In the genomic region with DNA sequence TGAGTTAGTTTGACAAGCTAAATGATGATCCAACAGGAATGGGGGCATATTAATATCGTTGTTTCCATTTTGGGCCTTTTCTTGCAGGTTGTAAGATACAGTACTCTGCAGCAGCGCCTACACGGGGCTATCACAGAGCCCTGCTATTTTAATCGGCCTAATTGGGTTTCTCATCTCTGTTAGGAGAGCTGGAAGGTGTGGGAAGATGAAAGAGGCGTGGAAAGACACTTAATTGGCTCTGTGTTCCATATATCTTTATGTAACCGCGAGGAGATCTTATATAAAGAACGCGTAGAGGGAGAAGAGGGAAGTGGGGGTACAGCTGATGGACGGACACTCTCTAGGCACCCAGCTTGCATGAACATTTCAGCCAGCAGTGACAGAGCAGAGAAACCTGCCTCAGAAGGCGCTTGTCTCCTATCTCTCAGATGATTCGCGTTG, we compare ENCODE assay signal across 7 mouse cellular contexts.
DNase-seq lines count a peak whose midpoint lies in the region; ATAC-seq and TF ChIP-seq lines count a peak whose summit lies in the region.

No protein-coding gene starts in this region.

- no peaks in the 10 kb centered on the region for H3K9me3 ChIP-seq in megakaryocyte, embryonic 14.5 days
- no peaks in the 10 kb centered on the region for H3K9me3 ChIP-seq in intestine, postnatal 0 days (ENCODE audit: control insufficient read depth)

- no peak for ATAC-seq in megakaryocyte, adult 5-6 weeks (ENCODE audit: poor library complexity, severe bottlenecking)
- ATAC-seq in intestine, postnatal 0 days: no peak

- WGBS in intestine, postnatal 0 days: 65% methylated on average over 13 of the region's 13 CpGs

- H3K4me3 ChIP-seq in megakaryocyte, embryonic 14.5 days (replicated peaks): peak overlapping the region; percentile 7
- no peak overlapping the region for H3K4me3 ChIP-seq in intestine, postnatal 0 days (ENCODE audit: low read depth, low read length)

- no peak overlapping the region for H3K4me2 ChIP-seq in intestine, postnatal 0 days (replicated peaks; ENCODE audit: low read depth)

- H3K36me3 ChIP-seq in megakaryocyte, embryonic 14.5 days (replicated peaks; ENCODE audit: low read length): no peaks in the 10 kb centered on the region
- no peaks in the 10 kb centered on the region for H3K36me3 ChIP-seq in intestine, postnatal 0 days (ENCODE audit: control insufficient read depth, insufficient read depth)

- intact Hi-C loops in left cerebral cortex, postnatal 36 days (cut with DNase I): loop anchor here (5.0 to 10.0 kb wide), 5 partner anchors 49 to 701 kb away; no protein-coding TSS in a partner anchor

- H3K9ac ChIP-seq in intestine, postnatal 0 days (ENCODE audit: low read depth, low read length): no peak overlapping the region

- DNase-seq in frontal cortex, adult 2 months (ENCODE audit: extremely low spot score in 1 of 2, low spot score in 1 of 2): peak; percentile 69 to 76
- peak; percentile 56 to 60 for DNase-seq in left cerebral cortex, postnatal 36 days (ENCODE audit: low spot score in 2 of 2)
- no peak for DNase-seq in gastrocnemius, adult 18-20 months (ENCODE audit: low spot score)
- no peak for DNase-seq in kidney, postnatal 36 days

- no peak overlapping the region for H3K27ac ChIP-seq in intestine, postnatal 0 days (ENCODE audit: low read depth, low read length)

- H3K4me1 ChIP-seq in megakaryocyte, embryonic 14.5 days: peaks cover 53% of the 10 kb centered on the region
- no peaks in the 10 kb centered on the region for H3K4me1 ChIP-seq in intestine, postnatal 0 days (replicated peaks; ENCODE audit: control insufficient read depth, insufficient read depth, low read length)

- TF ChIP-seq CTCF in intestine, postnatal 0 days (IDR thresholded peaks at IDR 0.05; ENCODE audit: low read depth): no peak

- H3K27me3 ChIP-seq in megakaryocyte, embryonic 14.5 days (replicated peaks): peaks cover 11% of the 10 kb centered on the region
- no peaks in the 10 kb centered on the region for H3K27me3 ChIP-seq in intestine, postnatal 0 days (replicated peaks; ENCODE audit: control insufficient read depth, insufficient read depth, low read length)

Comparison
In these comparisons a context has a peak if more than half of its experiments do, and no peak if none do; other contexts are left out.
1. DNase-seq: peak in frontal cortex, adult 2 months (2 of 2) and left cerebral cortex, postnatal 36 days (2 of 2); none in gastrocnemius, adult 18-20 months (single experiment) and kidney, postnatal 36 days (0 of 2).